ENCODE assay signal across 23 mouse cellular contexts in the genomic region with DNA sequence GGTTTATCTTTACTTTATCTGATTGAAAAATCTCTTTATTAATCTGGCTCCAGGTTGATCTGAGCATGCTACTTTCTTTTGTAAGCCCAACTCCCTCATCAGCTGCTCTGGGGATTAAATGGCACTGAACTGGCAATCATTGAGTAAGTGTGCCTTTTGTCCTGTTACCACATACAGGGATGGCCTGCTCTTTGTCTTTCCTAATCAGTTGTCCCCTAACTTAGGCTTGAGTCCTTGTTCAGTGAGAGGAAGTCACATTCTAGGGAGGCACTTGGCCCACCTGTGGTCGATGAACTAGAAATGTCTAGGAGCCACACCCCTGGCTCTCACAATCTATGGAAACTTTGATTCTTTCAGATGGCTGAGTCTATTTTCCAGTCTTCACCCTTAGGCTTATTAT.
"Had no signal": no experiment of that assay in that cellular context is flagged by ENCODE, and none has a peak within 500 bp of the region (broad histone marks: within the 10 kb centered on the region; RNA-seq: fewer than 3 reads in every experiment).

No protein-coding gene starts in this region.

- H3K4me2 ChIP-seq: kidney, embryonic 15.5 days; limb, embryonic 12.5 days; limb, embryonic 15.5 days; liver, embryonic 11.5 days; lung, embryonic 14.5 days; midbrain, embryonic 11.5 days; neural tube, embryonic 12.5 days; neural tube, embryonic 15.5 days; stomach, embryonic 15.5 days had no signal

- H3K9ac ChIP-seq: kidney, embryonic 15.5 days; limb, embryonic 12.5 days; limb, embryonic 15.5 days; liver, embryonic 14.5 days; liver, postnatal 0 days; lung, embryonic 14.5 days; neural tube, embryonic 12.5 days; neural tube, embryonic 15.5 days; stomach, embryonic 15.5 days had no signal

- H3K4me3 ChIP-seq: kidney, embryonic 15.5 days; limb, embryonic 12.5 days; limb, embryonic 15.5 days; neural tube, embryonic 12.5 days; neural tube, embryonic 15.5 days; stomach, embryonic 15.5 days had no signal

- H3K36me3 ChIP-seq: kidney, embryonic 15.5 days; limb, embryonic 12.5 days; limb, embryonic 15.5 days; neural tube, embryonic 12.5 days; neural tube, embryonic 15.5 days; stomach, embryonic 15.5 days had no signal

- H3K27me3 ChIP-seq: neural tube, embryonic 12.5 days; stomach, embryonic 15.5 days had no signal

- H3K9me3 ChIP-seq: kidney, embryonic 15.5 days; limb, embryonic 12.5 days; limb, embryonic 15.5 days; neural tube, embryonic 12.5 days; neural tube, embryonic 15.5 days; stomach, embryonic 15.5 days had no signal

- ATAC-seq: intestine, postnatal 0 days; liver, postnatal 0 days; lung, postnatal 0 days had no signal

- DNase-seq: kidney, adult 2 months; kidney, postnatal 10 days; kidney, postnatal 36 days; left cerebral cortex, postnatal 4 days; liver, postnatal 0 days; lung, embryonic 14.5 days; midbrain, embryonic 14.5 days; right cerebral cortex, adult 18-20 months; right cerebral cortex, postnatal 25 days; spleen, adult 18-20 months; thymus, postnatal 4 days had no signal

- H3K4me1 ChIP-seq: kidney, embryonic 15.5 days; limb, embryonic 12.5 days; limb, embryonic 15.5 days; neural tube, embryonic 12.5 days; neural tube, embryonic 15.5 days; stomach, embryonic 15.5 days had no signal

- H3K27ac ChIP-seq: kidney, embryonic 15.5 days; limb, embryonic 12.5 days; limb, embryonic 15.5 days; liver, embryonic 14.5 days; macrophage; neural tube, embryonic 12.5 days; neural tube, embryonic 15.5 days; stomach, embryonic 15.5 days had no signal
